Mouse (Mus musculus) hindlimb bud, embryonic 11.5 days (tissue): ENCODE measurements around the gene Stt3a.

Experiments used
- DNase-seq: peaks from one replicate; pipeline ENCODE4 v3.0.0-alpha.2; 2012; ENCODE audit warnings: low read depth, low spot score; ENCODE audit errors: extremely low spot score

Stt3a gene

GRCm38 (mm10) chr9:36767203-36768143 lies at the start of gene Stt3a:
Gene Stt3a (minus strand): TSS chr9:36767679.
- DNase-seq, result peak; percentile 100

GRCm38 (mm10) chr9:36814486-36814885 lies 47.0 kb upstream of the Stt3a start:
- DNase-seq, result no peak

GRCm38 (mm10) chr9:36808126-36808785 lies 40.8 kb upstream of the Stt3a start:
- DNase-seq, result no peak

- DNase-seq, result no peak
Observed at GRCm38 (mm10) chr9:36805256-36805975, 37.9 kb upstream of the Stt3a start.

GRCm38 (mm10) chr9:36803926-36804325 lies 36.4 kb upstream of the Stt3a start:
- DNase-seq, result no peak

- DNase-seq, result no peak
Observed at GRCm38 (mm10) chr9:36803386-36803785, 35.9 kb upstream of the Stt3a start.

- DNase-seq, result no peak
Observed at GRCm38 (mm10) chr9:36802951-36803350, 35.5 kb upstream of the Stt3a start.

GRCm38 (mm10) chr9:36801961-36802360 lies 34.5 kb upstream of the Stt3a start:
- DNase-seq, result no peak

GRCm38 (mm10) chr9:36796781-36797555 lies 29.5 kb upstream of the Stt3a start, which contains the start of gene Ei24:
Gene Ei24 (minus strand): TSS chr9:36797393.
- no peak for DNase-seq

GRCm38 (mm10) chr9:36796224-36796623 lies 28.7 kb upstream of the Stt3a start:
- DNase-seq, result no peak

- no peak for DNase-seq
Observed at GRCm38 (mm10) chr9:36795556-36795955, 28.1 kb upstream of the Stt3a start.

- DNase-seq, result no peak
Observed at GRCm38 (mm10) chr9:36794487-36794886, 27.0 kb upstream of the Stt3a start.

GRCm38 (mm10) chr9:36792191-36792590 lies 24.7 kb upstream of the Stt3a start:
- no peak for DNase-seq

- no peak for DNase-seq
Observed at GRCm38 (mm10) chr9:36783921-36784320, 16.4 kb upstream of the Stt3a start.

GRCm38 (mm10) chr9:36769048-36769413 lies 1.6 kb upstream of the Stt3a start:
- no peak for DNase-seq

GRCm38 (mm10) chr9:36768156-36769047 lies 923 bp upstream of the Stt3a start:
- no peak for DNase-seq

- DNase-seq, result no peak
Observed at GRCm38 (mm10) chr9:36764378-36764777, 3.1 kb downstream of the Stt3a start.

GRCm38 (mm10) chr9:36727034-36727755 lies 40.3 kb downstream of the Stt3a start, which contains the start of gene Chek1:
Gene Chek1 (minus strand): TSS chr9:36727065.
- DNase-seq, result no peak
